Mouse (Mus musculus): ENCODE measurements around the gene Chd2. TPM values are rescaled to one million over a fixed set of nuclear protein-coding genes. Genes with fewer than 3 reads are reported as not detected.

Chd2 gene
- polyA plus RNA-seq, 1 experiment = 5.8 TPM

DNA sequence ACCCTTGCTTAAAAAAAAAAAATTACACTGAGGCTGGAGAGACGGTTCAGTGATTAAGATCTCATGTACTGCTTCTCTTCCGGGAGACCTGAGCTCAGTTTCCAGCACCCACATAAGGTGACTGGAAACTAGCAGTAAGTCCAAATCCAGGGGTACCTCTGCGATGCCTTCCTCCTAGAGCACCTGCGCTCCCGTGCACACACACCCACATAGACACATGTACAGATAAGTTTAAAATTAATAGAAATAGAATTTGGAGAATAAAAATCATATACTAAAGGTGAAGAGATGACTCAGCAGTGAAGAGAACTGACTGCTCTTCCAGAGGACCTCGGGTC, 18.2 kb upstream of the Chd2 start:
- H3K79me2 ChIP-seq (ENCODE audit: control insufficient read depth, insufficient read depth) = peaks cover 41% of the 10 kb centered on the region
- TF ChIP-seq MAX (IDR thresholded peaks at IDR 0.05) = no peak
- no peak for TF ChIP-seq MYOG (IDR thresholded peaks at IDR 0.05; ENCODE audit: control insufficient read depth, extremely low read depth, insufficient read length)
- TF ChIP-seq USF1 (IDR thresholded peaks at IDR 0.05; ENCODE audit: low read depth) = no peak
- TF ChIP-seq FOSL1 (IDR thresholded peaks at IDR 0.05; ENCODE audit: insufficient read depth, low read length, poor library complexity, severe bottlenecking) = no peak
- no peak for TF ChIP-seq MYOD1 (IDR thresholded peaks at IDR 0.05; ENCODE audit: control insufficient read depth, insufficient read length, low read depth)
- no peak for TF ChIP-seq CEBPB (IDR thresholded peaks at IDR 0.05; ENCODE audit: low read depth)
- no peak for TF ChIP-seq CTCF (IDR thresholded peaks at IDR 0.05; ENCODE audit: control insufficient read depth, insufficient read depth, insufficient read length)
- no peaks in the 10 kb centered on the region for H3K27me3 ChIP-seq (ENCODE audit: control insufficient read depth, insufficient read depth, insufficient read length)
- H3ac ChIP-seq (ENCODE audit: control insufficient read depth, insufficient read length, low read depth) = no peak overlapping the region
- peaks cover 32% of the 10 kb centered on the region for H3K79me3 ChIP-seq (ENCODE audit: low read depth)
- peaks cover 9% of the 10 kb centered on the region for H3K36me3 ChIP-seq (ENCODE audit: control insufficient read depth, insufficient read depth)
- H3K4me3 ChIP-seq (ENCODE audit: insufficient read depth, poor library complexity, severe bottlenecking) = no peak overlapping the region

GRCm38 (mm10) chr7:73559170-73559852, 17.7 kb upstream of the Chd2 start:
- Histone ChIP-seq H3ac (ENCODE audit: control insufficient read depth, insufficient read length, low read depth) (peak overlapping the region; percentile 67), H3K4me3 (ENCODE audit: insufficient read depth, poor library complexity, severe bottlenecking) (peak overlapping the region; percentile 29), H3K79me3 (ENCODE audit: low read depth) (peaks cover 37% of the 10 kb centered on the region), H3K79me2 (ENCODE audit: control insufficient read depth, insufficient read depth) (peaks cover 47% of the 10 kb centered on the region), H3K36me3 (ENCODE audit: control insufficient read depth, insufficient read depth) (peaks cover 14% of the 10 kb centered on the region), H3K27me3 (ENCODE audit: control insufficient read depth, insufficient read depth, insufficient read length) (no peaks in the 10 kb centered on the region)
- no peak for TF ChIP-seq FOSL1 (IDR thresholded peaks at IDR 0.05; ENCODE audit: insufficient read depth, low read length, poor library complexity, severe bottlenecking)
- TF ChIP-seq MYOG (IDR thresholded peaks at IDR 0.05; ENCODE audit: control insufficient read depth, extremely low read depth, insufficient read length) = no peak
- no peak for TF ChIP-seq USF1 (IDR thresholded peaks at IDR 0.05; ENCODE audit: low read depth)
- TF ChIP-seq MYOD1 (IDR thresholded peaks at IDR 0.05; ENCODE audit: control insufficient read depth, insufficient read length, low read depth) = no peak
- TF ChIP-seq CTCF (IDR thresholded peaks at IDR 0.05; ENCODE audit: control insufficient read depth, insufficient read depth, insufficient read length) = no peak
- no peak for TF ChIP-seq MAX (IDR thresholded peaks at IDR 0.05)
- TF ChIP-seq CEBPB (IDR thresholded peaks at IDR 0.05; ENCODE audit: low read depth) = no peak

- Histone ChIP-seq H3K4me3 (ENCODE audit: insufficient read depth, poor library complexity, severe bottlenecking) (peak overlapping the region; percentile 78), H3K79me2 (ENCODE audit: control insufficient read depth, insufficient read depth) (peaks cover 54% of the 10 kb centered on the region), H3K79me3 (ENCODE audit: low read depth) (peaks cover 44% of the 10 kb centered on the region), H3K36me3 (ENCODE audit: control insufficient read depth, insufficient read depth) (peaks cover 22% of the 10 kb centered on the region), H3K27me3 (ENCODE audit: control insufficient read depth, insufficient read depth, insufficient read length) (no peaks in the 10 kb centered on the region), H3ac (ENCODE audit: control insufficient read depth, insufficient read length, low read depth) (peak overlapping the region; percentile 80)
- TF ChIP-seq CEBPB (IDR thresholded peaks at IDR 0.05; ENCODE audit: low read depth) (no peak), MYOG (IDR thresholded peaks at IDR 0.05; ENCODE audit: control insufficient read depth, extremely low read depth, insufficient read length) (no peak), MAX (IDR thresholded peaks at IDR 0.05) (peak; percentile 22), USF1 (IDR thresholded peaks at IDR 0.05; ENCODE audit: low read depth) (no peak), CTCF (IDR thresholded peaks at IDR 0.05; ENCODE audit: control insufficient read depth, insufficient read depth, insufficient read length) (no peak)
These were observed 16.9 kb upstream of the Chd2 start for GRCm38 (mm10) chr7:73558293-73559169.

DNA sequence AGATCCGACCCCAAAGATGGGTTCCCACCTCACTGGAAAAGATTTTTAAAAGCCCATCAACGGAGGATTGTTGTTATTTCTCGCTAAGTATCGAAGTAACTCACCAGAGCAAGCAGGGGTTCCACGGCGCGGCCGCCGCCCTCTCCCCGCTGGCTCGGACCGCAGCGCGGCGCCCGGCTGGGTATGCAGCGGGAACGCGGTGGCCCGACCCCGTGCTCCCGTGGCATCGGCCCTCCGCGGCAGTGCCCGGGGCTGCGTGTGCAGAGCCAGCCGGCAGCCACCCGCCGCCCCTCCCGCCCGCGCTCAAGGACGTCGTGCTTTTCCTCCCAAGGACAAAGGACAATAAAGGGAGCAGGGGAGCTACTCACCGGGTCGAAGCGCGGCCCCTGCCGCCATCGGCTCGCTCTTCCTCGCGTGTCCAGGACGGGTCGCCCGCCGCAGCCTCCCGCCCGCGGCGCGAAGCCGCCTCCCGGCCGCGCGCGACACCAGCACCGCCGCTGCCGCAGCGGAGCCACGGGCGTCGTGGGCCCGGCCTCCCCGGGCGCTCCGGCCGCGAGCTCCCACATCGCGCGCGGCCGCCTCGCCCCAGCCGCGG, 16.1 kb upstream of the Chd2 start:
- Histone ChIP-seq H3K79me2 (ENCODE audit: control insufficient read depth, insufficient read depth) (peaks cover 62% of the 10 kb centered on the region), H3K36me3 (ENCODE audit: control insufficient read depth, insufficient read depth) (peaks cover 28% of the 10 kb centered on the region), H3K4me3 (ENCODE audit: insufficient read depth, poor library complexity, severe bottlenecking) (peak overlapping the region; percentile 78), H3K27me3 (ENCODE audit: control insufficient read depth, insufficient read depth, insufficient read length) (no peaks in the 10 kb centered on the region), H3K79me3 (ENCODE audit: low read depth) (peaks cover 51% of the 10 kb centered on the region), H3ac (ENCODE audit: control insufficient read depth, insufficient read length, low read depth) (peak overlapping the region; percentile 80)
- TF ChIP-seq CEBPB (IDR thresholded peaks at IDR 0.05; ENCODE audit: low read depth) (no peak), FOSL1 (IDR thresholded peaks at IDR 0.05; ENCODE audit: insufficient read depth, low read length, poor library complexity, severe bottlenecking) (no peak), USF1 (IDR thresholded peaks at IDR 0.05; ENCODE audit: low read depth) (no peak), MAX (IDR thresholded peaks at IDR 0.05) (no peak), MYOG (IDR thresholded peaks at IDR 0.05; ENCODE audit: control insufficient read depth, extremely low read depth, insufficient read length) (no peak), MYOD1 (IDR thresholded peaks at IDR 0.05; ENCODE audit: control insufficient read depth, insufficient read length, low read depth) (no peak), CTCF (IDR thresholded peaks at IDR 0.05; ENCODE audit: control insufficient read depth, insufficient read depth, insufficient read length) (no peak)
